Mouse (Mus musculus) layer of hippocampus, postnatal 10 days (tissue): Measurements from ENCODE around the gene Gpr4. TPM values are rescaled to one million over a fixed set of nuclear protein-coding genes. Genes with fewer than 3 reads are reported as not detected.
A peak's percentile ranks its signal among the peaks of the same experiment; 100 is the strongest.

Experiments
- DNase-seq, 2 experiments: peaks; one replicate each; pipeline ENCODE4 v3.0.0; 2021; ENCODE audit warnings: low spot score in 2 of 2
- long read RNA-seq: library from polyadenylated mRNA; stranded (forward); transcript quantifications from one replicate; pipeline ENCODE4 v2.0.0, GENCODE M21; 2023
- total RNA-seq, 2 experiments: library from RNA; stranded (reverse); gene quantifications; 2 replicates each; pipeline ENCODE4 v1.2.3; 2021

The Gpr4 gene
- 1 to 10 TPM; 3.5 to 3.6 TPM for total RNA-seq
- long read RNA-seq, partial matches to known transcripts = 0 of 3 reads
- long read RNA-seq, other reads (novel, unspliced or antisense) = 2 of 3 reads

DNA sequence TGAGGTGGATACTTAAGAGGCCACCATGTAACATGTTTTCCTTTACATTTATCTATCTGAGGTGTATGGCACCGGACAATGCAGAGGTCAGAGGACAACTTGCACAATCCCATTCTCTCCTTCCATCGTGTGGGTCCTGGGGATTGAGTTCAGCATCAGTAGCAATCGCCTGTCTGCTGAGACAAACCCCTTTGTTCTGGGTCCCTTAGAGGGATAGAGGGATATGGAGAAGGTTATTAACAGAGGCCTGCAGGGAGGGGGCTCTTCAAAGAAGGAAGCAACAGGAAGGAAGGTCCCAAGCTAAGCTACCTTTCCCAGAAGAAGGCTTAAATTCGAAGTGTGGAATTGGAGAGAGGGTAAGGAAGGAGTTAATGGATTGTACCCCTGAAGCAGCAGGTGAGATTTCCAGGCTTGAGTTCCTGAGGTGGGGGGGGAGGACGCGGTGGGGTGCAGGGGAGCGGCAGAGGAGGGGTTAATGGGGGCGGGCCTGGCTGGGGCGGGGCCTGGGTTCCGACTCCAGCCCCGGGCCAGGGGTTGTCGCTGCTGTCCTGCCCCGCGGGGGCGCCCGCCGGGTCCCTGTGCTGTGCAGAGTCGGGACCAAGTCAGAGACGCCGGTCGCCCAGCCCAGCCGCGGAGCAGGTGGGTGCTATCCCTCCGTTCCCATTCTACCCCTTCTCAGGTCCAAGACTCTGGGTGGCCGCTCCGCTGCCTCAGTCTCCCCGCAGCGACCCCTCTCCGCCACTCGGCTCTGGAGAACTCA, at the start of gene Gpr4:
Gene Gpr4, plus strand, starts transcription at position 543 of the 760 bp plus-strand sequence.
- peak in 1 of 2 experiments; percentile 16 for DNase-seq

DNA sequence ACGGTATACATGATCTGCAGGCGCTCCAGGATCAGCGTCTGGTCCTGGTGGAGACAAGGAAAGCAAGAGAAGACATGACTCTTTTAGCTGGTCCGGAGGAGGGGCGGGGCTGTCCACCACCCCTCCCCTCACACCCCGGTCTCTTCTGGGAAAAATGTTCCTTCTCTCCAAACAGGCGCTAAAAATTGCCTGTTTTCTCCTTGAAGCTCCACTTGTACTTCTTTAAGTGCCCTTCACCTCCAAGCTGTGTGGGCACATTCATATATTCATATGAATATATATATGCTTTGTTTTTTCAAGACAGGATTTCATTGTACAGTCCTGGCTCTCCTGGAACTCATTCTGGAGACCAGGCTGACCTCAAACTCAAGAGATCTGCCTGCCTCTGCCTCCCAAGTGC, 49.4 kb upstream of the Gpr4 start:
- DNase-seq = no peak

DNA sequence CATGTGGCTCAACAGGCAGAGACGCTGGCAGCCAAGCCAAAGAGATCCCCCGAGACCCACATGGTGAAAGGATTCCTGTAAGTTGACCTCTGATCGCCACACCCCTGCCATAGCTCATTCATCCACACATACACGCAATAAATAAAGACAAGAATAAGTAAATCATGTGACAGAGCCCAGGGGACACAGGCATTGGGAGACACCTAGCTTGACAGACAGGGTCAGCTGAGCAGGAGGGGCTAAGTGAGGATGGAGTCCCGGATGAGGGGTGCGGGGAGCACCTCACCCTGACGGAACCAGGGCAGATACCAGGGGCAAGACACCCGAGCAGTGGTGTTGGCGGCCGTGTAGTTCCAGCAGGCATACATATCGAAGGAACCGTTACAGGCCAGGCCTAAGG, 48.6 kb upstream of the Gpr4 start:
- DNase-seq = no peak

- DNase-seq = no peak
Measured at GRCm38 (mm10) chr7:19164189-19164588, 48.1 kb upstream of the Gpr4 start.

DNA sequence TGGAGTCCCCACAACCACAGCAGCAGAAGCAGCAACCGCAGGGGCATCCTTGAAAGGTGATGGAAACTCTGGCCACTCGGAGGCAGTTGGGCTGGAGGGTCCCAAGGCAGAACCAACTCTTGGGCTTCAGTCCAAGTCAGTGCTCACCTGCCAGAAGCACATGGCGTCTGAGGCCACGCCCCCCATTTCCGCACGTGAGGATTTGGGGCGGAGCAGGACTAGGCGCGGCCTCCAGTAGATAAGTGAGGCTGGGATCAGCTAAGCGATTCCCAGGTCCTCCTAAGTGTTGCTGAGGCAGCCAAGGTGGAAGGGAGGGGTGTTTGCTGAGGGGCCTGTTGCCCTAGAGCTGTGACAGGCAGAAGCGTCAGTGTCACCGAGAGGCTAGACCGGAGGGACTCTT, 47.4 kb upstream of the Gpr4 start:
- DNase-seq = no peak

DNA sequence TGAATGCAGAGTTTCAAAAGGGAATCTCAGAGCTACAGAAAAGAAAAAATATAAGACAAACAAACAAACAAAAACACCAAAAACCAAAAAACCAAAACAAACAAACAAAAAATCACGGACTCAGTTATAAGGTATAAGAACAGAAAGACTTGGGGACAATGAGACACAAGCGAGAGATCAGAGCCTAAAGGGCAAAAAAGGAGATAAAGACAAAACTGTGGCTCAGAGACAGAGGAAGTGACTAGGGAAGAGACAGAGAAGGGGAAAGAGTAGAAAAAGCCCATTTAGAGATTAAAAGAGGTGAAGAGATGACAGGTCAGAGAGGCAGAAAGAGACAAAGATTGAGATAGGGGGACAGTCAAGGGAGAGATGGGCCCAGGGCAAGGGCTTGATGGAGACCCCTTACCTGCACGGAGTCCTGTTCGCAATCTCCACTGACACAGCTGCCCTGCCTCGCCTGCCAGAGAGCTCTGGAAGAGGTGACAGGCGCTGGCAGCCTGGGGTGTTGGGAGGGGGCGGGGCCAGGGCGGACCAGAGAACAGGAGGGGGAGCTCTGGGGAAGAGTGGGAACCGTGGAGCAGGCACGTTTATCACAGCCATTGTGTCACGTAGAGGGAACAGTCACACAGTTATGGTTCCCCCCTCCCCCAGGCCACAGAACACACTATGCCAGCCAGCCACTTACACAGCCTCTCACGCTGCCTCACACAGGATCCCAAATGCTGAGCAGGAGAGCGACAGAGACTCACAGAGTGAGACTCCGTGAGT, 46.5 kb upstream of the Gpr4 start, which contains the start of gene Gipr:
Gene Gipr, minus strand, starts transcription at position 472 of the 768 bp plus-strand sequence.
- DNase-seq = no peak

GRCm38 (mm10) chr7:19166990-19167389, 45.3 kb upstream of the Gpr4 start:
- no peak for DNase-seq

GRCm38 (mm10) chr7:19169506-19169905, 42.8 kb upstream of the Gpr4 start:
- no peak for DNase-seq

- DNase-seq = peak; percentile 34 to 48
Measured at GRCm38 (mm10) chr7:19170142-19170541, 42.2 kb upstream of the Gpr4 start.

DNA sequence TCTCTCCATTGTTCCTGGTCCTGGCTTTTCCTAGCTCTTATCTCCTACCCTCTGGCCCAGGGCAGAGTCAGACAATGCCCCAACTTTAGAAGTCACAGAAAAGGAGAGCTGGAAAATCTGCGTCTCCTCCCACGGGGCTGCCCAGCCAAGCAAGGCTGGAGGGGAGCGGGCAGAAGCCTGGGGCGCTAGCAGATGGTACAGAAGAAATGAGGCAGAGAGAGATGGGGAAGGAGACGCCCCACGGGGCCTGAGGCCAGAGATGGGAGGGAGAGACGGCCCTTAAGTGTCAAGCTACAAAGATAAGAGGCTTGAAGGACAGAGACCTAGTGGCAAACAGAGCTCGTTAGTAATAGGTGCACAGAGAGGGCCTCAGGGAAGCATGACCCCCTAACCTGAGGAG, 40.5 kb upstream of the Gpr4 start:
- DNase-seq = no peak

GRCm38 (mm10) chr7:19172874-19173273, 39.5 kb upstream of the Gpr4 start:
- peak; percentile 91 to 94 for DNase-seq

DNA sequence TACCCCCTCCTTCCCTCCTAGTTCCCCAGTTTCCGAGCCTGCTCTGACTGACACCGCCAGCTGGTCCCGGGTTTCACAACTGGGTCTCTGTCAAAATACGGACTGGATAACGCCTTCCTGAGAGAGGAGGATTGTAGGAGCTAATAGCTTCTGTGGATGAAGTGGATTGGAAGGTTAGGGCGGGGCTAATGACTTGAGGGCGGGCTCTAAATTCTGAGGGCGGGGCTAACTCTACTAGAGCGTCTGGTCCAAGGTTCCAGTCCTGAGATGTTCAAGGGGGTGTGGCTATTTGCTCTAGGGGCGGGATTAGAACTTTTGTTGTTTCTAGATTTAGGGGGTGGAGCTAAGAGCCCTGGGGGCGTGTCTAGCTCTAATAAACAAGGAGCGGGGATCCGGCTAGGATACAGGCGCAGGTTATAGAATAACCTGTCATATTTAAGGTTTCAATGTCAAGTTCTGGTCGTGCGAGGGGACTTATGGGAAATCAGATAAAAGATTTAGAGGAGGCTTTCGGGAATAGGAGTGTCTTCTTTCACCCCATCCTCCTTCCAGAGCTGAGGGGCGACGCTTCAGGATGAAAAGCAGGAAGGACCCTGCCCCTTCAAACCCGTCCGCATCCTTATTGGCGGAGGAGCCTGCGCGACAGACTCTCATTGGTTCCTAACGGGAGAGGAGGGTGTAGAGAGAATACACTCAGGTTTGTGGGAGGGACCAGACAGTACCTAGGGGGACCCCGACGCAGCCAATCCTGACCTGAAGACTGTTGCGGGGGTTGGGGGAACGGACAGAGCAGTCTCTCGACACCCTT, 36.4 kb upstream of the Gpr4 start, which contains the start of gene Eml2:
Gene Eml2, plus strand, starts transcription at position 714 of the 808 bp plus-strand sequence.
- DNase-seq = peak; percentile 75 to 78

- DNase-seq = no peak
Measured at GRCm38 (mm10) chr7:19176516-19176947, 35.8 kb upstream of the Gpr4 start.

GRCm38 (mm10) chr7:19177216-19177615, 35.1 kb upstream of the Gpr4 start:
- no peak for DNase-seq

- DNase-seq = no peak
Measured at GRCm38 (mm10) chr7:19178035-19178434, 34.3 kb upstream of the Gpr4 start.

GRCm38 (mm10) chr7:19178443-19179092, 33.8 kb upstream of the Gpr4 start:
- peak; percentile 88 to 89 for DNase-seq

- DNase-seq = peak; percentile 59 to 75
Measured at GRCm38 (mm10) chr7:19179173-19179572, 33.2 kb upstream of the Gpr4 start.

GRCm38 (mm10) chr7:19179936-19180335, 32.4 kb upstream of the Gpr4 start:
- no peak for DNase-seq

GRCm38 (mm10) chr7:19180862-19181429, 31.4 kb upstream of the Gpr4 start:
- no peak for DNase-seq

- DNase-seq = no peak
Measured at GRCm38 (mm10) chr7:19184250-19184649, 28.1 kb upstream of the Gpr4 start.
